Mouse (Mus musculus): ENCODE data around the gene Cdc6.

GRCm38 (mm10) chr11:98938701-98939083 is 31.1 kb downstream of the Cdc6 start:
- TF ChIP-seq CTCF (IDR thresholded peaks at IDR 0.05; ENCODE audit: extremely low read depth, insufficient read length, insufficient replicate concordance, low read depth, low read length): no peak
- no peak for TF ChIP-seq POLR2A (IDR thresholded peaks at IDR 0.05; ENCODE audit: low read depth, low read length)

Measured in small intestine, adult 2 months (tissue).